Mouse (Mus musculus) cerebellum, postnatal 25 days (tissue): ENCODE measurements around the gene Adamts18.
A peak's percentile ranks its signal among the peaks of the same experiment; 100 is the strongest.

Experiments used
- DNase-seq, 2 experiments: peaks; one replicate each; pipeline ENCODE4 v3.0.0; 2021; ENCODE audit warnings: mixed read lengths in 2 of 2

Adamts18 gene

GRCm38 (mm10) chr8:113848653-113849135 is at the start of gene Adamts18:
Gene Adamts18, minus strand, starts transcription at chr8:113848738.
- peak; percentile 85 to 86 for DNase-seq

GRCm38 (mm10) chr8:113896446-113896845 is 47.9 kb upstream of the Adamts18 start:
- DNase-seq: peak; percentile 60 to 75

- no peak for DNase-seq
Observed at GRCm38 (mm10) chr8:113891376-113891775, 42.8 kb upstream of the Adamts18 start.

- no peak for DNase-seq
Observed at GRCm38 (mm10) chr8:113886509-113886908, 38.0 kb upstream of the Adamts18 start.

- DNase-seq: peak; percentile 80 to 82
Observed at GRCm38 (mm10) chr8:113885101-113885500, 36.6 kb upstream of the Adamts18 start.

GRCm38 (mm10) chr8:113883994-113884393 is 35.5 kb upstream of the Adamts18 start:
- no peak for DNase-seq

- no peak for DNase-seq
Observed at GRCm38 (mm10) chr8:113882558-113882957, 34.0 kb upstream of the Adamts18 start.

- no peak for DNase-seq
Observed at GRCm38 (mm10) chr8:113878411-113879006, 30.0 kb upstream of the Adamts18 start.

GRCm38 (mm10) chr8:113873446-113874120 is 25.0 kb upstream of the Adamts18 start:
- DNase-seq: peak; percentile 85 to 89

GRCm38 (mm10) chr8:113872436-113872835 is 23.9 kb upstream of the Adamts18 start:
- DNase-seq: no peak

GRCm38 (mm10) chr8:113866530-113866929 is 18.0 kb upstream of the Adamts18 start:
- DNase-seq: peak; percentile 57 to 60

GRCm38 (mm10) chr8:113865326-113866093 is 17.0 kb upstream of the Adamts18 start:
- peak; percentile 91 to 92 for DNase-seq

- DNase-seq: no peak
Observed at GRCm38 (mm10) chr8:113859890-113860683, 11.5 kb upstream of the Adamts18 start.

GRCm38 (mm10) chr8:113858801-113859200 is 10.3 kb upstream of the Adamts18 start:
- DNase-seq: no peak

GRCm38 (mm10) chr8:113854622-113855293 is 6.2 kb upstream of the Adamts18 start:
- DNase-seq: no peak

- no peak for DNase-seq
Observed at GRCm38 (mm10) chr8:113853714-113854113, 5.2 kb upstream of the Adamts18 start.

GRCm38 (mm10) chr8:113851655-113852054 is 3.1 kb upstream of the Adamts18 start:
- DNase-seq: peak in 1 of 2 experiments; percentile 56

- DNase-seq: no peak
Observed at GRCm38 (mm10) chr8:113848081-113848652, 371 bp downstream of the Adamts18 start.

- peak; percentile 52 to 62 for DNase-seq
Observed at GRCm38 (mm10) chr8:113847606-113848080, 895 bp downstream of the Adamts18 start.

GRCm38 (mm10) chr8:113846669-113847068 is 1.9 kb downstream of the Adamts18 start:
- DNase-seq: peak; percentile 45 to 51

- DNase-seq: peak; percentile 63 to 71
Observed at GRCm38 (mm10) chr8:113844801-113845301, 3.7 kb downstream of the Adamts18 start.
